Mouse (Mus musculus) bone marrow macrophage, adult 2 months (primary cell): Measurements from ENCODE around the gene Dusp6.

ENCODE experiments used
- CTCF ChIP-seq: IDR thresholded peaks from 2 replicates; pipeline ENCODE4 v1.5.1; 2012; ENCODE audit warnings: low read depth, mild to moderate bottlenecking, low read length, moderate library complexity
- POLR2A ChIP-seq: IDR thresholded peaks from 2 replicates; pipeline ENCODE4 v1.6.1; 2012; ENCODE audit warnings: mild to moderate bottlenecking, low read depth, low read length, borderline replicate concordance

DNA sequence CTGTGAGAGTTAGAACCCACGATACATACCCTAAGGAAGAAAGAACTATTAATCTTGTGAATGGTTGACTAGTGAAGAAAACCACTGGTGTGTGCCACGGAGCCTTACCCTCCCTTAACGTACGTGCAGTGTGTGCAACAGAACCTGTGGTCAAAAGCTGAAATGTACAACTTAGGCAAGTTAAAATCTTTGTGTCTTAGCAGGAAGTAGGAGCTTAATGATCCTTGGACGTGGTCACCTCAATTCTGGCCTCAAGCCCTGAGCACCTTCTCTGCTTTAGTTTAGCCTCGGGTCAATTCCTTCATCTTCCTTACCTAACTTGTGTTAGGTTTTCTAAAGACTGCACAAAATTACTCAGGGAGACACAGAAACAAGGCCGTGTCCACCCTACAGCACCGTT, 3.2 kb upstream of the Dusp6 start:
- TF ChIP-seq POLR2A, result no peak
- no peak for TF ChIP-seq CTCF
